Mouse (Mus musculus) heart, postnatal 0 days (tissue): Measurements from ENCODE around the gene Pi4k2a.

Experiments
- CTCF ChIP-seq: IDR thresholded peaks from 2 replicates; pipeline ENCODE4 v1.5.1; 2016; ENCODE audit warnings: antibody characterized with exemption, control low read depth, low read depth
- EP300 ChIP-seq: IDR thresholded peaks from 2 replicates; pipeline ENCODE4 v1.6.1; 2016; ENCODE audit warnings: antibody characterized with exemption, low read depth

DNA sequence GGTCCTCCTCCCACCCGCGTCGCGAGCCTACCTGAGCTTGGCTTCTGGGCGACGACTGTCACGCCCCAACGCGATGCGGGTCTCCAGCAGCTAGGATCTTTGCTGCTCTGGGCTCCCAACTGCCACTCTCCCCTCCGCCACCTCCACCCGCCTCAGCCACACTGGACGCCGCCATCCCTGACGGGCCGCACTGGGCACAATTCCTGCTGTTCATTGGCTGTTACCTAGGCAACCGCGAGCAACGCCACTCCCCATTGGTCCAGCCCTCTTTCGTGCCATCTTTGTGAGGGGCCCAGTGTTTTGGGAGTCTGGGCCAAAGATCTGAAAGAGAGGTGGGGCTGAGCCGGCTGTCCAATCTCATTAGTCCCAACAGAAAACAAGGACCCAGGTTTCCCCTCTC, 4.1 kb upstream of the Pi4k2a start, which contains the start of gene Morn4:
- TF ChIP-seq CTCF (no peak), EP300 (no peak)
